Mouse (Mus musculus): ENCODE results near the gene Gm10031. TPM values are rescaled to one million over a fixed set of nuclear protein-coding genes. Genes with fewer than 3 reads are reported as not detected.
A peak's percentile ranks its signal among the peaks of the same experiment; 100 is the strongest.

The Gm10031 gene
- polyA plus RNA-seq, 2 experiments, result 0.32 to 6.0 TPM

GRCm38 (mm10) chr1:156488031-156488430, 35.8 kb upstream of the Gm10031 start:
- H3K36me3 ChIP-seq (ENCODE audit: control insufficient read depth, insufficient read depth, low read length), result no peaks in the 10 kb centered on the region
- TF ChIP-seq POLR2A (IDR thresholded peaks at IDR 0.05; ENCODE audit: borderline replicate concordance, extremely low read depth, insufficient read depth, insufficient read length), result no peak
- DNase-seq (ENCODE audit: low spot score) (no peak), ATAC-seq (ENCODE audit: low FRiP score, low read depth) (no peak)
- no peak overlapping the region for H3K4me2 ChIP-seq (replicated peaks; ENCODE audit: low read depth, low read length, severe bottlenecking)
- no peaks in the 10 kb centered on the region for H3K4me1 ChIP-seq (ENCODE audit: control insufficient read depth, insufficient read depth, low read length)
- H3K27ac ChIP-seq (replicated peaks; ENCODE audit: low read depth, low read length), result no peak overlapping the region
- no peaks in the 10 kb centered on the region for H3K9me3 ChIP-seq (ENCODE audit: control insufficient read depth, low read length)
- no peak overlapping the region for H3K4me3 ChIP-seq (replicated peaks; ENCODE audit: low read length)
- 80% methylated on average over 5 of the region's 5 CpGs for WGBS
- no peaks in the 10 kb centered on the region for H3K27me3 ChIP-seq (ENCODE audit: control insufficient read depth, insufficient read depth, low read length)
- no peak overlapping the region for H3K9ac ChIP-seq (ENCODE audit: low read depth, low read length, severe bottlenecking)

DNA sequence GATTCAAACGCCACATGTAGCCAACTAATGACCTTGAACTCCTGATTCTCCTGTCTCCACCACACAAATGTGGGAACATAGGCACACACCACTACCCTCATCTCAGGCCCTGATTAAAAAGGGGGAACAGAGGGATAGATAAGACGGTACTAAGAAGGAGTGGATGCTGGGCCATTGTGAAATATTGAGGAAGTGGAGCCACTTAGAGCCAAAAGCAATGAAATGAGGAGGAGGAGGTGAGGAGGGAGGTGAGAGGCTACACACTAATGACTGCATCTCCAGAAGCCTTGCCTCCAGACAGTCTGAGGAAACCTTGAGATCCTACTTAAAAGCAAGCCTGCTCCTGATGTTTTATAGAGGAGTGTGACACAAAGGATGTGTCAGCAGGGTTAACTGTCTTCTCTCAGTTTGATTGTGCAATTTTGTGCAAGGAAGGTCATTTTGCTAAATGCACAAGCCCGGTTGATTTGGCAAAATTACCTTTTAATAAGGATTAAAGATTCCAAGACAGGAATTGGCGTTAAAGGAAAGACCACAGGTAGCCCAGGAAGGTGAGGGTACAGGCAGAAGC, 32.5 kb upstream of the Gm10031 start:
- WGBS, result 82% methylated on average over 4 of the region's 4 CpGs
- no peak for ATAC-seq (ENCODE audit: low FRiP score, low read depth)
- Histone ChIP-seq H3K36me3 (ENCODE audit: control insufficient read depth, insufficient read depth, low read length) (no peaks in the 10 kb centered on the region), H3K27ac (replicated peaks; ENCODE audit: low read depth, low read length) (no peak overlapping the region), H3K4me1 (ENCODE audit: control insufficient read depth, insufficient read depth, low read length) (no peaks in the 10 kb centered on the region), H3K27me3 (ENCODE audit: control insufficient read depth, insufficient read depth, low read length) (no peaks in the 10 kb centered on the region), H3K4me3 (replicated peaks; ENCODE audit: low read length) (no peak overlapping the region), H3K9ac (ENCODE audit: low read depth, low read length, severe bottlenecking) (no peak overlapping the region), H3K4me2 (replicated peaks; ENCODE audit: low read depth, low read length, severe bottlenecking) (no peak overlapping the region), H3K9me3 (ENCODE audit: control insufficient read depth, low read length) (no peaks in the 10 kb centered on the region)
- no peak for DNase-seq (ENCODE audit: low spot score)
- no peak for TF ChIP-seq POLR2A (IDR thresholded peaks at IDR 0.05; ENCODE audit: borderline replicate concordance, extremely low read depth, insufficient read depth, insufficient read length)

- no peak for TF ChIP-seq POLR2A (IDR thresholded peaks at IDR 0.05; ENCODE audit: borderline replicate concordance, extremely low read depth, insufficient read depth, insufficient read length)
- no peak overlapping the region for H3K27ac ChIP-seq (replicated peaks; ENCODE audit: low read depth, low read length)
- H3K9me3 ChIP-seq (ENCODE audit: control insufficient read depth, low read length), result no peaks in the 10 kb centered on the region
- H3K36me3 ChIP-seq (ENCODE audit: control insufficient read depth, insufficient read depth, low read length), result no peaks in the 10 kb centered on the region
- ATAC-seq (ENCODE audit: low FRiP score, low read depth), result peak; percentile 80; the same call in 1 of the 2 replicates
- H3K9ac ChIP-seq (ENCODE audit: low read depth, low read length, severe bottlenecking), result no peak overlapping the region
- 65% methylated on average over 8 of the region's 8 CpGs for WGBS
- no peaks in the 10 kb centered on the region for H3K4me1 ChIP-seq (ENCODE audit: control insufficient read depth, insufficient read depth, low read length)
- DNase-seq (ENCODE audit: low spot score), result peak; percentile 40
- no peak overlapping the region for H3K4me3 ChIP-seq (replicated peaks; ENCODE audit: low read length)
- no peak overlapping the region for H3K4me2 ChIP-seq (replicated peaks; ENCODE audit: low read depth, low read length, severe bottlenecking)
- no peaks in the 10 kb centered on the region for H3K27me3 ChIP-seq (ENCODE audit: control insufficient read depth, insufficient read depth, low read length)
Measured at GRCm38 (mm10) chr1:156495025-156495424, 28.8 kb upstream of the Gm10031 start.

GRCm38 (mm10) chr1:156496910-156497309, 26.9 kb upstream of the Gm10031 start:
- WGBS, result 73% methylated on average over 5 of the region's 5 CpGs
- Histone ChIP-seq H3K9me3 (ENCODE audit: control insufficient read depth, low read length) (no peaks in the 10 kb centered on the region), H3K4me2 (replicated peaks; ENCODE audit: low read depth, low read length, severe bottlenecking) (no peak overlapping the region), H3K36me3 (ENCODE audit: control insufficient read depth, insufficient read depth, low read length) (no peaks in the 10 kb centered on the region), H3K4me1 (ENCODE audit: control insufficient read depth, insufficient read depth, low read length) (no peaks in the 10 kb centered on the region), H3K4me3 (replicated peaks; ENCODE audit: low read length) (no peak overlapping the region), H3K27me3 (ENCODE audit: control insufficient read depth, insufficient read depth, low read length) (no peaks in the 10 kb centered on the region), H3K9ac (ENCODE audit: low read depth, low read length, severe bottlenecking) (no peak overlapping the region), H3K27ac (replicated peaks; ENCODE audit: low read depth, low read length) (no peak overlapping the region)
- no peak for TF ChIP-seq POLR2A (IDR thresholded peaks at IDR 0.05; ENCODE audit: borderline replicate concordance, extremely low read depth, insufficient read depth, insufficient read length)
- ATAC-seq (ENCODE audit: low FRiP score, low read depth) (no peak), DNase-seq (ENCODE audit: low spot score) (no peak)

DNA sequence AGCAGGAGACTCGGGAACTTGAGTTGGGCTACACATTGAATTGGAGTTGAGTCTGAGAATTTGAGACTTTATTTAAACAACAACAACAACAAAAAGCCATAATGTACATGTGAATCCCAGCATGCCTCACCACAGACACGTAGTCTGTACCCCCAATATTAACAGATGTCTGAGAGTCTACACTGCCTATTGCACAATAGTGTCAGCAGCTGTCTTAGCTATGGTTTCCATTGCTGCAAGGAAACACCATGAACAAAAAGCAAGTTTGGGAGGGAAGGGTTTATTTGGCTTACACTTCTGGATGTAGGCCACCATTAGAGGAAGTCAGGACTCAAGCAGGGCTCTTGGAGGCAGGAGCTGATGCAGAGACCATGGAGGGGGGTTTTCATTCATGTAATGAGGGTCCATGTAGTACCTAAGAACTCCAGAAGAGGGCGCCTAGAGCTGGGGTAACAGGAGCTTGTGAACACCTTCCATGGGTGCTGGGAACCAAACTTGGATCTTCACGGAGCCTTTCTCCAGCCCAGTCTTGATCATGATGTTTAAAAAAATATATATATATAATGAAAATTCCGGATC, 18.8 kb upstream of the Gm10031 start:
- H3K36me3 ChIP-seq (ENCODE audit: control insufficient read depth, insufficient read depth, low read length), result no peaks in the 10 kb centered on the region
- WGBS, result 75% methylated on average over 5 of the region's 5 CpGs
- ATAC-seq (ENCODE audit: low FRiP score, low read depth), result no peak

More for the DNA sequence above, 18.8 kb upstream of the Gm10031 start:
- no peak for DNase-seq (ENCODE audit: low spot score)
- Histone ChIP-seq H3K9ac (ENCODE audit: low read depth, low read length, severe bottlenecking) (no peak overlapping the region), H3K27me3 (ENCODE audit: control insufficient read depth, insufficient read depth, low read length) (no peaks in the 10 kb centered on the region), H3K4me1 (ENCODE audit: control insufficient read depth, insufficient read depth, low read length) (no peaks in the 10 kb centered on the region), H3K9me3 (ENCODE audit: control insufficient read depth, low read length) (no peaks in the 10 kb centered on the region), H3K4me3 (replicated peaks; ENCODE audit: low read length) (no peak overlapping the region), H3K27ac (replicated peaks; ENCODE audit: low read depth, low read length) (no peak overlapping the region), H3K4me2 (replicated peaks; ENCODE audit: low read depth, low read length, severe bottlenecking) (no peak overlapping the region)
- no peak for TF ChIP-seq POLR2A (IDR thresholded peaks at IDR 0.05; ENCODE audit: borderline replicate concordance, extremely low read depth, insufficient read depth, insufficient read length)

Data from limb, embryonic 14.5 days (tissue).